Mouse (Mus musculus) urinary bladder, postnatal 36 days (tissue): ENCODE measurements at regions not wholly inside any gene's neighbourhood (a gene's known extent, or its start where the extent isn't known, plus 50 kb on each side); places are given as distances from the start of the nearest gene placed in this dataset.

Experiments
- DNase-seq, 2 experiments: peaks; one replicate each; pipeline ENCODE4 v3.0.0; 2022; ENCODE audit warnings: low spot score in 2 of 2, mixed read lengths in 1 of 2

- DNase-seq: no peak
Measured at GRCm38 (mm10) chr6:111621684-111622480, 651.7 kb upstream of the Lmcd1 start.

GRCm38 (mm10) chr6:111622481-111623139 lies 650.9 kb upstream of the Lmcd1 start:
- no peak for DNase-seq

GRCm38 (mm10) chr6:111623140-111623497 lies 650.4 kb upstream of the Lmcd1 start:
- DNase-seq: no peak

GRCm38 (mm10) chr6:111625501-111625900 lies 648.1 kb upstream of the Lmcd1 start:
- no peak for DNase-seq

GRCm38 (mm10) chr6:111652736-111653135 lies 620.8 kb upstream of the Lmcd1 start:
- DNase-seq: no peak

- no peak for DNase-seq
Measured at GRCm38 (mm10) chr6:111659957-111660356, 613.6 kb upstream of the Lmcd1 start.

- DNase-seq: no peak
Measured at GRCm38 (mm10) chr6:111664603-111665002, 609.0 kb upstream of the Lmcd1 start.

GRCm38 (mm10) chr6:111684911-111685310 lies 588.6 kb upstream of the Lmcd1 start:
- DNase-seq: no peak

GRCm38 (mm10) chr6:111702864-111703263 lies 570.7 kb upstream of the Lmcd1 start:
- no peak for DNase-seq

- no peak for DNase-seq
Measured at GRCm38 (mm10) chr6:111708277-111708676, 565.3 kb upstream of the Lmcd1 start.

GRCm38 (mm10) chr6:111725969-111726368 lies 547.6 kb upstream of the Lmcd1 start:
- no peak for DNase-seq

GRCm38 (mm10) chr6:111730381-111730780 lies 543.2 kb upstream of the Lmcd1 start:
- DNase-seq: no peak

GRCm38 (mm10) chr6:111733926-111734325 lies 539.6 kb upstream of the Lmcd1 start:
- DNase-seq: no peak

- DNase-seq: no peak
Measured at GRCm38 (mm10) chr6:111738983-111739382, 534.6 kb upstream of the Lmcd1 start.

- no peak for DNase-seq
Measured at GRCm38 (mm10) chr6:111781710-111782481, 491.7 kb upstream of the Lmcd1 start.

- DNase-seq: no peak
Measured at GRCm38 (mm10) chr6:111808611-111809010, 464.9 kb upstream of the Lmcd1 start.

- no peak for DNase-seq
Measured at GRCm38 (mm10) chr6:111813982-111814603, 459.5 kb upstream of the Lmcd1 start.

- DNase-seq: no peak
Measured at GRCm38 (mm10) chr6:111815150-111815549, 458.4 kb upstream of the Lmcd1 start.

GRCm38 (mm10) chr6:111820265-111820664 lies 453.3 kb upstream of the Lmcd1 start:
- no peak for DNase-seq

- no peak for DNase-seq
Measured at GRCm38 (mm10) chr6:111844321-111844835, 429.2 kb upstream of the Lmcd1 start.

GRCm38 (mm10) chr6:111866101-111866598 lies 407.4 kb upstream of the Lmcd1 start:
- no peak for DNase-seq

GRCm38 (mm10) chr6:111882557-111882956 lies 391.0 kb upstream of the Lmcd1 start:
- no peak for DNase-seq
